Mouse (Mus musculus) limb, embryonic 14.5 days (tissue): ENCODE measurements around the gene Aoc2. TPM values are rescaled to one million over a fixed set of nuclear protein-coding genes. Genes with fewer than 3 reads are reported as not detected.
"Not testable (repeated sequence)": the region's sequence is repeated elsewhere in the genome, so short reads cannot be mapped to it uniquely, and the experiment has no call there.

Source experiments
- ATAC-seq: fragments of 200-750 bp; cut with Nextera tagmentation; 2 replicates; pipeline ENCODE4 v1.8.0; 2017; ENCODE audit warnings: low read depth, moderate number of reproducible peaks, moderate TSS enrichment; ENCODE audit not compliant: low FRiP score
- DNase-seq: peaks from one replicate; pipeline ENCODE4 v3.0.0-alpha.2; 2015; ENCODE audit warnings: low spot score
- H3K27ac ChIP-seq: fragments of 300-500 bp; sonication (generic); replicated peaks from 2 replicates; pipeline ENCODE4 v1.5.1; 2014; ENCODE audit warnings: low read depth, mild to moderate bottlenecking, low read length, moderate library complexity, mixed read lengths
- H3K27me3 ChIP-seq: fragments of 300-500 bp; sonication (generic); 2 replicates; pipeline ENCODE4 v1.6.1; 2014; ENCODE audit warnings: low read length, mixed read lengths; ENCODE audit not compliant: control insufficient read depth, insufficient read depth
- H3K36me3 ChIP-seq: fragments of 300-500 bp; sonication (generic); 2 replicates; pipeline ENCODE4 v1.6.1; 2014; ENCODE audit warnings: mild to moderate bottlenecking, low read length, moderate library complexity, mixed read lengths; ENCODE audit not compliant: control insufficient read depth, insufficient read depth
- H3K4me1 ChIP-seq: fragments of 300-500 bp; sonication (generic); 2 replicates; pipeline ENCODE4 v1.6.1; 2014; ENCODE audit warnings: antibody characterized with exemption, low read length, mixed read lengths; ENCODE audit not compliant: control insufficient read depth, insufficient read depth
- H3K4me2 ChIP-seq: fragments of 300-500 bp; sonication (generic); replicated peaks from 2 replicates; pipeline ENCODE4 v1.6.1; 2014; ENCODE audit warnings: low read depth, mild to moderate bottlenecking, low read length, moderate library complexity; ENCODE audit not compliant: severe bottlenecking
- H3K4me3 ChIP-seq: fragments of 300-500 bp; sonication (generic); replicated peaks from 2 replicates; pipeline ENCODE4 v1.5.1; 2014; ENCODE audit warnings: low read length
- H3K9ac ChIP-seq: fragments of 300-500 bp; sonication (generic); 2 replicates; pipeline ENCODE4 v1.6.1; 2014; ENCODE audit warnings: mild to moderate bottlenecking, low read depth, low read length, moderate library complexity; ENCODE audit not compliant: severe bottlenecking
- H3K9me3 ChIP-seq: fragments of 300-500 bp; sonication (generic); 2 replicates; pipeline ENCODE4 v1.6.1; 2016; ENCODE audit warnings: low read length; ENCODE audit not compliant: control insufficient read depth
- POLR2A ChIP-seq: fragments of 200-500 bp; IDR thresholded peaks from 2 replicates; pipeline ENCODE4 v1.8.0; 2012; ENCODE audit warnings: inconsistent platforms, mild to moderate bottlenecking, moderate library complexity, borderline replicate concordance; ENCODE audit not compliant: insufficient read depth, insufficient read length; ENCODE audit errors: extremely low read depth
- WGBS: fragments of 180-500 bp; shearing (Covaris S2); extraction: QIAGEN DNeasy Blood & Tissue Kit; methylation state at CpG from one replicate; pipeline ENCODE4 v1.1.7; 2014; 5-methylcytosine and 5-hydroxymethylcytosine counted together
- polyA plus RNA-seq, 2 experiments: library from polyadenylated mRNA; depleted of rRNA in 1 of 2; stranded (reverse) in 1 of 2; unstranded in 1 of 2; fragments of >200 nt; fragmentation: Nextera tagmentation in 1 of 2; extraction: Ambion mirVana in 1 of 2; gene quantifications; 2 replicates each; pipeline versions ENCODE4 v1.2.1 to v1.2.3; 2012 to 2014

The Aoc2 gene
- polyA plus RNA-seq, 2 experiments, result 0.84 to 6.2 TPM

DNA sequence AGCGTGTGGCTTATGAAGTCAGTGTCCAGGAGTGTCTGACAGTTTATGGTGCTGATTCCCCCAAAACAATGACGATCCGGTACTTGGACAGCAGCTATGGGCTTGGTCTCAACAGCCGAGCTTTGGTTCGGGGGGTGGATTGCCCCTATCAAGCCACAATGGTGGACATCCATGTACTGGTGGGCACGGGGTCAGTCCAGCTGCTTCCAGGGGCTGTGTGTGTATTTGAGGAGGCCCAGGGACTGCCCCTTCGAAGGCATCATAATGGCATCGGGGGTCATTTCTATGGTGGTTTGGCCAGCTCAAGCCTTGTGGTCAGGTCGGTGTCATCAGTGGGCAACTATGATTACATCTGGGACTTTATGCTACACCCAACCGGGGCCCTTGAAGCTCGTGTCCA, 1.3 kb downstream of the Aoc2 start:
- H3K4me3 ChIP-seq, result no peak overlapping the region
- H3K4me2 ChIP-seq, result no peak overlapping the region
- peaks cover 45% of the 10 kb centered on the region for H3K36me3 ChIP-seq
- no peaks in the 10 kb centered on the region for H3K4me1 ChIP-seq
- TF ChIP-seq POLR2A, result no peak
- H3K27ac ChIP-seq, result no peak overlapping the region
- no peak overlapping the region for H3K9ac ChIP-seq
- ATAC-seq (no peak), DNase-seq (no peak)
- H3K9me3 ChIP-seq, result no peaks in the 10 kb centered on the region
- H3K27me3 ChIP-seq, result no peaks in the 10 kb centered on the region
- 82% methylated on average over 11 of the region's 11 CpGs for WGBS

- no peak for TF ChIP-seq POLR2A
- Histone ChIP-seq H3K27me3 (no peaks in the 10 kb centered on the region), H3K9ac (no peak overlapping the region), H3K36me3 (peaks cover 34% of the 10 kb centered on the region), H3K9me3 (no peaks in the 10 kb centered on the region), H3K27ac (no peak overlapping the region), H3K4me3 (no peak overlapping the region), H3K4me1 (no peaks in the 10 kb centered on the region), H3K4me2 (no peak overlapping the region)
- WGBS, result 47% methylated on average over 3 of the region's 3 CpGs
- ATAC-seq (no peak), DNase-seq (no peak)
These were observed 2.4 kb downstream of the Aoc2 start for GRCm38 (mm10) chr11:101327311-101327710.

- 73% methylated on average over 6 of the region's 6 CpGs for WGBS
- Histone ChIP-seq H3K4me2 (no peak overlapping the region), H3K9ac (no peak overlapping the region), H3K27ac (no peak overlapping the region), H3K4me3 (no peak overlapping the region), H3K4me1 (no peaks in the 10 kb centered on the region), H3K27me3 (no peaks in the 10 kb centered on the region), H3K36me3 (peaks cover 16% of the 10 kb centered on the region), H3K9me3 (no peaks in the 10 kb centered on the region)
- TF ChIP-seq POLR2A, result no peak
- ATAC-seq (no peak), DNase-seq (no peak)
These were observed 4.2 kb downstream of the Aoc2 start for GRCm38 (mm10) chr11:101328941-101329635.

DNA sequence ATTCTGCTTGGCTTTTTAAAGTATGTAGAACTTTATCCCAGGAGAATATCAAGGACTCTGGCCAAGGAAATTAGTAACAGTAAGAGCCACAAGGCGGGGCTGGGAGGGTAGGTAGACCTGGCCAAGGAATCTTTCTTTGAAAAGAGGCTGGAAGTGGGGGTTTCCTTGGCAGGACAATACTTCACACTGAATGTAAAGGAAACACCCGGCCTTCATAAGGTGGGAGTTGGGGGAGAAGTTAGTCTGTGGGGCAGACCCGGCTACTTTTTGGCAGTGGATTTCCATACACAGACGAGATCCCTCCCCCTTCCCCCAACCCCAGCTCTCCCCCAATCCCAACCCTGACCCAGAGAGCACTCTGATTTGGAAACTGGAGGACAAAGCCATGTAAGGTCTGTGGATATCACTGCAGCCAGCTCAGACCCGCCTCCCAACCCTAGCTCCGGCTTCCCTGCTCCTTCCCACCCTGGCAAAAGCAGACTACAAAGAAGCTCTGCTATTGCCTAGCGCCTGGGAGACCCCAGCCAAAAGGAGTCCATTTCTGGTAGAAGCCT, 5.6 kb downstream of the Aoc2 start, which contains the start of gene Aoc3:
TSS of gene Aoc3 (plus strand) at position 235 of the 554 bp plus-strand sequence.
- ATAC-seq (peak; percentile 45; the same call in 1 of the 2 replicates), DNase-seq (peak; percentile 83)
- Histone ChIP-seq H3K4me1 (no peaks in the 10 kb centered on the region), H3K9ac (no peak within 1 kb of the TSS), H3K36me3 (peaks cover 2% of the 10 kb centered on the region; the same call in 1 of the 2 replicates), H3K27ac (peak within 1 kb of the TSS; percentile 38; the same call in 1 of the 2 replicates), H3K4me2 (no peak within 1 kb of the TSS), H3K27me3 (no peaks in the 10 kb centered on the region), H3K9me3 (no peaks in the 10 kb centered on the region), H3K4me3 (no peak within 1 kb of the TSS)
- WGBS, result 75% methylated on average over 7 of the region's 7 CpGs
- TF ChIP-seq POLR2A, result no peak

DNA sequence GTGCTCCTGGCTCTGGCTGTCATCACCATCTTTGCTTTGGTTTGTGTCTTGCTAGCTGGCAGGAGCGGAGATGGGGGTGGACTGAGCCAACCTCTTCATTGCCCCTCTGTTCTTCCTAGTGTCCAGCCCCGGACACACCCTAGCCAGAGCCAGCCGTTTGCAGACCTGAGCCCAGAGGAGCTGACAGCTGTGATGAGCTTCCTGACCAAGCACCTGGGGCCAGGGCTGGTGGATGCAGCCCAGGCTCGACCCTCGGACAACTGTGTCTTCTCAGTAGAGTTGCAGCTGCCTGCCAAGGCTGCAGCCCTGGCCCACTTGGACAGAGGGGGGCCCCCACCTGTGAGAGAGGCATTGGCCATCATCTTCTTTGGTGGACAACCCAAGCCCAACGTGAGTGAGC, 6.1 kb downstream of the Aoc2 start:
- not testable (repeated sequence) for H3K36me3 ChIP-seq, H3K4me3 ChIP-seq, ATAC-seq, H3K9ac ChIP-seq, H3K4me1 ChIP-seq, DNase-seq, H3K4me2 ChIP-seq, H3K27me3 ChIP-seq, H3K9me3 ChIP-seq
- peak overlapping the region; percentile 38; the same call in 1 of the 2 replicates for H3K27ac ChIP-seq
- 72% methylated on average over 6 of the region's 6 CpGs for WGBS
